21 mouse cellular contexts compared by ENCODE assay signal in the genomic region with DNA sequence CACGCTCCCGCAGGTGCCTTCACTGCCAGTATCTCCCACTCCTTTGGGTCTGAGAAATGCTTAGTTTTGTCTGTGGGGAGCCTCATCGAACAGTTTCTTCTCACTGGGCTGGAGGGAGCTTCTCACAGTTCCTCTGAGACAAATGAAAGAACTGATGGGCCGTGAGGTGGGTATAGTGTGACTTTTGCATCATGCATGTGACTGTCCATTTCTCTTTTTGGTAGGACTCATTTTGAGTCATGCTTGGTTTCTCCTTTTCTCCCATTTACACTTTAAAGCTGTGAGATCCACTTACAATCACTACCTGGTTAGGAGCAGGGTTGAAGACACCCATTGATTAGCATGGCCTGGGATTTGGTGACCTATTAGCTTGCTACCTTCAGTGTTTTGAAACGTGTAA.
"Had no signal": no experiment of that assay in that cellular context is flagged by ENCODE, and none has a peak within 500 bp of the region (broad histone marks: within the 10 kb centered on the region; RNA-seq: fewer than 3 reads in every experiment).

No protein-coding gene starts in this region.

- H3K36me3 ChIP-seq: limb, embryonic 15.5 days had no signal

- H3K4me1 ChIP-seq: megakaryocyte, embryonic 14.5 days had no signal

- DNase-seq: kidney, adult 2 months; kidney, postnatal 25 days; layer of hippocampus, postnatal 36 days; left cerebral cortex, postnatal 4 days; liver, postnatal 0 days; lung, embryonic 14.5 days; midbrain, embryonic 14.5 days; retina, postnatal 1 day; thymus, adult 18-20 months; thymus, postnatal 36 days had no signal

- H3K27me3 ChIP-seq: limb, embryonic 12.5 days; limb, embryonic 15.5 days; neural tube, embryonic 13.5 days had no signal

- H3K27ac ChIP-seq: kidney, postnatal 0 days; left cerebral cortex, adult 2 months; limb, embryonic 12.5 days; limb, embryonic 15.5 days; liver, embryonic 14.5 days; midbrain, embryonic 10.5 days; neural tube, embryonic 13.5 days had no signal

- H3K4me3 ChIP-seq: left cerebral cortex, adult 2 months; limb, embryonic 12.5 days; limb, embryonic 15.5 days; megakaryocyte, embryonic 14.5 days; midbrain, embryonic 10.5 days; myocyte; neural tube, embryonic 13.5 days had no signal

- ATAC-seq: intestine, postnatal 0 days; liver, postnatal 0 days; lung, postnatal 0 days had no signal
